Mouse (Mus musculus) Patski (cell line): ENCODE measurements around the gene Ptprg. TPM values are rescaled to one million over a fixed set of nuclear protein-coding genes. Genes with fewer than 3 reads are reported as not detected.

Experiments
- ATAC-seq: fragments of 100-300 bp; one replicate; pipeline ENCODE4 v1.8.0; 2021
- CTCF ChIA-PET: fragments of 350-600 bp; sonication (Branson Sonifier 250); formaldehyde crosslinking; loops from one replicate; lab custom pipeline; 2022; ENCODE audit warnings: inconsistent platforms; lab: Charles Lee
- POLR2A ChIA-PET: fragments of 350-600 bp; sonication (Branson Sonifier 250); formaldehyde crosslinking; loops from one replicate; lab custom pipeline; 2022; ENCODE audit warnings: antibody characterized with exemption, inconsistent platforms; lab: Charles Lee
- DNase-seq: peaks from one replicate; pipeline ENCODE4 v3.0.0-alpha.2; 2011; ENCODE audit warnings: low read depth, low spot score
- H3K27me3 ChIP-seq: fragments of 371-371 bp; one replicate; pipeline ENCODE4 v1.5.1; 2021
- CTCF ChIP-seq: fragments of 100-300 bp; IDR thresholded peaks from one replicate; pipeline ENCODE4 v1.5.1; 2021
- in situ Hi-C: fragments of 300-500 bp; cut with MboI; formaldehyde crosslinking; loops from 3 replicates; pipeline ENCODE4 v1.11.1; 2018; ENCODE audit warnings: low pct_unique_long_range_greater_than_20kb, mixed read lengths
- polyA plus RNA-seq: library from polyadenylated mRNA; unstranded; gene quantifications from one replicate; pipeline ENCODE4 v1.2.3, GENCODE M21; 2021

The Ptprg gene
- polyA plus RNA-seq, 1 experiment from 2014 or later, result 40.1 TPM

DNA sequence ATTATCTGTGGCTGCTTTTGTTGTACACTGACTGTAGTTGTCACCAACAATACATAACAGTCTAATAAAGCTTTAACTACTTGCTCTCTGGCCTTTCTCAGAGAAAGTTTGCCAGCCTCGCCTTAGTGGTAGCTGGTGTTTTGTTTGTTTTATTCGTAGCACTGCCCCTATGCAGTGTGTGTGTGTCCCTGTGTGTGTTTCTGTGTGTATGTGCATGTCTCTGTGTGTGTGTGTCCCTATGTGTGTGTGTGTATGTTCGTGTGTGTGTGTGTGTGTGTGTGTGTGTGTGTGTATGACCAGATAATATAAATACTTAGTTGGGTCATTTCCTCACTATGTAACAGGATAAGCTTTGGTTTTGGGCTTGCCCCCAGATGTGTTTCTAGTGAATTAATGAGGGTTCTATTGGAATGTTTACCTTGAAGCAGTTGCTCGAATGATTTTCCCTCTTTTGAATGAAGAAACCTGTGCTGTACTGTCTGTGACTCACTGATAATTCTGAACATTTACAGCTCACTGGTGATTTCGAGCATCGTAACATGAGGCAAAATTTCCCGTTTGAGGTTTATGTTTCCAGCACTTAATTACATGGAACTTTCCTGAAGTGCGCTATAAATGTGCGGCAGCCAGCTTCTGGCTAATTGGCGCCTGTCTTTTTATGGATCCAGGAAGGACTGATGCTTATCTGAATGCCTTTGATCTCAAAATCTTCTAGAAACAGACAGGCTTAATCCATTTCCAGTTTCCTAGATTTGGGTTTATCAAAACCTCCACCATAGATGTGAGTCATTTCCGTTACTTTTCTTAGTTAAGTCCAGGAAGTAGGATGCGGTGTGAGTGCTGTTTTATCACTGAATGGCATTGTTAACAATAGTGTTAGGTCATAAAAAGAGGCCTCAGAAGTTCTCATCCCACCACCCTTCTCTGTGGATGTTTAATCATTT lies 546.3 kb downstream of the Ptprg start:
- ATAC-seq (no peak), DNase-seq (no peak)
- in situ Hi-C loops, result no loop called here
- CTCF ChIA-PET, result interaction anchor here (1.3 kb wide), 1 partner anchor 12 kb away, joined by 3 read pairs; no protein-coding TSS in a partner anchor
- TF ChIP-seq CTCF, result no peak
- POLR2A ChIA-PET, result no interaction called here
- H3K27me3 ChIP-seq, result no peaks in the 10 kb centered on the region

DNA sequence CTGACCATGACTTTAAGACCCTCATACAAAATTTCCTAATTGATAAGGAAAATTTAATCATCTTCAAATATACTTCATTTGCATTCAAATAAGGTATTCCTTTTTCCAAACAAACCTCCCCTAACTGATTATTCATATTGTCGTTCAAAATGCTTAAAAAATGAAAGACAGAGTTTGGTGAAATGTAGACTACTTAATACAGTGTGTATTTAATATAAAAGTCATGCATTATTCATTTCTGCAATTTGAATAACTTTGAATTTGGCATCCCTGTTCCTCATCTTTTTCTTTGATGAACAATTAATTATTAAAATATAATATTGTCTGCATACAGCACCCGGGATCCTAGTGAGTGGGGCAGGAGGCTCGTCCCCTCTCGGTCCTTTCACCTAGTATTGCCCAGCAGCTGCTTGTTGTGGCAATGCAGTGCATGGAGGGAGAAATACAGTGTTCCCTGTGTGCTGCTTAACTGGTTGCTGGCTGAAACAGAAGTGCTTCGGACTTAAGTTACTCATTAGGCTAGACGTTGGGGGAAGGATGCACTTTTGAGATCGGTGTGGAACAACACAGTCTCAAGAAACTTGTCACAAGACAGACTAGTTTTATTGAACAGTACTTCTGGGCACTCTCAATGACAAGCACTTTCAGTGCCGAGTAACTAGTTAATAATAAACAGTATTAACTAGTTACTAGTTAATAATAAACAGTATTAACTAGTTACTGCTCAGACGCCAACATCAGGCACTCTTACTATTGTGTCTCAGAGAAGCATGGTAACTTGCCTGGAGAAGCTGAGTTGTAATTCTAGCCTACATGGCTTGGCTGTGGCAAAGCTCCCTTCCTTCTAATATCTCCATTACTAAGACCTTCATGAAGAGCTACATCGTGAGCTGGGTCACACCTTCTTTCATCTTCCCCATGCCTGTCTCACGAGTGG lies 549.3 kb downstream of the Ptprg start:
- ATAC-seq, result no peak
- no peak for DNase-seq
- in situ Hi-C loops, result no loop called here
- ChIA-PET POLR2A (interaction anchor here (1.5 kb wide), 1 partner anchor 10 kb away, joined by 3 read pairs; no protein-coding TSS in a partner anchor), CTCF (no interaction called here)
- H3K27me3 ChIP-seq, result no peaks in the 10 kb centered on the region
- no peak for TF ChIP-seq CTCF

- no peaks in the 10 kb centered on the region for H3K27me3 ChIP-seq
- ChIA-PET CTCF (interaction anchor here (0.8 to 1.5 kb wide), 2 partner anchors 10 to 12 kb away, joined by 3 to 4 read pairs; no protein-coding TSS in a partner anchor), POLR2A (no interaction called here)
- DNase-seq (no peak), ATAC-seq (no peak)
- no peak for TF ChIP-seq CTCF
- in situ Hi-C loops, result no loop called here
Measured at GRCm38 (mm10) chr14:12104297-12105155, 551.2 kb downstream of the Ptprg start.

DNA sequence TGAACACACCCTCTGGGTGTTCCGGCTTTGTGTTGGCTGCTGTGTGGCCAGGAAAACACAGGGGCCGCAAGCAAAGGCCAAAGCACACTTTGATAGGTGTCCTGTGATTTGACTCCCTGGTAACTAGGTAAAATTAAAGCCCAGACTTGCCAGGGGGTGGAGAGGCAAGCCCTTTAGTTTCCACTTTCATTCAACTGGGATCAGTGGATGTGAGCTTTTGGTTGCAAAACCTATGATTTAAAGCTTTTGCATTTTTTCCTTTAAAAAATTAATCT lies 551.8 kb downstream of the Ptprg start:
- in situ Hi-C loops, result no loop called here
- no peak for ATAC-seq
- POLR2A ChIA-PET, result no interaction called here
- DNase-seq, result no peak
- no peak for TF ChIP-seq CTCF
- CTCF ChIA-PET, result interaction anchor here (1.5 kb wide), 1 partner anchor 9 kb away, joined by 4 read pairs; no protein-coding TSS in a partner anchor
- no peaks in the 10 kb centered on the region for H3K27me3 ChIP-seq

- ChIA-PET POLR2A (no interaction called here), CTCF (no interaction called here)
- TF ChIP-seq CTCF, result no peak
- no peak for DNase-seq
- no peak for ATAC-seq
- in situ Hi-C loops, result no loop called here
- H3K27me3 ChIP-seq, result no peaks in the 10 kb centered on the region
Measured at GRCm38 (mm10) chr14:12105593-12105992, 552.3 kb downstream of the Ptprg start.

GRCm38 (mm10) chr14:12107459-12107858 lies 554.1 kb downstream of the Ptprg start:
- ChIA-PET CTCF (interaction anchor here (1.3 kb wide), 1 partner anchor 25 kb away, joined by 3 read pairs; no protein-coding TSS in a partner anchor), POLR2A (no interaction called here)
- in situ Hi-C loops, result no loop called here
- no peaks in the 10 kb centered on the region for H3K27me3 ChIP-seq
- no peak for ATAC-seq
- no peak for TF ChIP-seq CTCF
- no peak for DNase-seq

DNA sequence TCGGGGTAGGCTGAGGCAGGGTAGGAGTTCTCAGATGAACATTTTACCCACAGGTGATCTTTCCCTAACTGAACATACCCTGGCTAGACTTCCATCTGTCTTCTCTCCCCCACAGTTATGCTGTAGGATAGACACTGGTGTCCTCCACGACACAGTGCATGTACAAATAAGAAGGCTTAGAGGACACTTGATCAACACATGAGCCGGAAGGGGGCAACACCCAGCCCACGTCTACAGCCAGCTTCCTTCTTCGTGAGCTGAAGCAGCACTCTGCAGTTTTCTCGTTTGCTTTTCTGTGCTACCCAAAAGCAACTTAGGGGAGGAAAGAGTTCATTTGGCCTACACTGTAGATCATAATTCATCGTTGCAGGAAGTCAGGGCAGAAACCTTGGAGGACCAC lies 554.7 kb downstream of the Ptprg start:
- DNase-seq (no peak), ATAC-seq (no peak)
- TF ChIP-seq CTCF, result no peak
- no peaks in the 10 kb centered on the region for H3K27me3 ChIP-seq
- CTCF ChIA-PET, result no interaction called here
- POLR2A ChIA-PET, result no interaction called here
- in situ Hi-C loops, result no loop called here

DNA sequence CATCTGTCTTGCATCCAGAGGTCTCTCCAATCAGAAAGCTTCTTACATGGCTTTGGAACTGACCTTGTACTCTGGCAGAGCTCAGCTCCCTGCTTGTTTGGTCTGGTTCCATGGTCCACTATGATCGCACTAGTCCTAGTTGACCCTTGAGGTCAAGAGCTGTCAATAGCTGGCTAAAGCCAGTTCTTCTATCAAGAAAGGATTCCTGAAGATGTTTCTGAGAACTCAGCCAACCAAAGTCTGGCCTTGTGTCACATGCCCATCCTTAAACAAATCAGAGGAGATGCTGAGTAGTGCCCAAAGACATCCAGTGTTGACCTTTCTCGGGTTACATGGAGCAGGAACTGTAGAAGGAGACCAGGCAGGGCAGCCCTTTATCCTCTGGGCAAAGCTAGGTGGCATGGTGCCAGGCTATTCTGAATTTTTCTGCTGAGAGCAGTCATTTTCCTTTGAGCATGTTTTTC lies 559.2 kb downstream of the Ptprg start:
- peak; percentile 10 for DNase-seq
- in situ Hi-C loops, result no loop called here
- H3K27me3 ChIP-seq, result no peaks in the 10 kb centered on the region
- ATAC-seq, result no peak
- no peak for TF ChIP-seq CTCF
- CTCF ChIA-PET, result interaction anchor here (0.9 to 1.5 kb wide), 2 partner anchors 13 to 24 kb away, joined by 3 read pairs; no protein-coding TSS in a partner anchor
- POLR2A ChIA-PET, result interaction anchor here (0.6 kb wide), 1 partner anchor 460 kb away, joined by 3 read pairs; no protein-coding TSS in a partner anchor

DNA sequence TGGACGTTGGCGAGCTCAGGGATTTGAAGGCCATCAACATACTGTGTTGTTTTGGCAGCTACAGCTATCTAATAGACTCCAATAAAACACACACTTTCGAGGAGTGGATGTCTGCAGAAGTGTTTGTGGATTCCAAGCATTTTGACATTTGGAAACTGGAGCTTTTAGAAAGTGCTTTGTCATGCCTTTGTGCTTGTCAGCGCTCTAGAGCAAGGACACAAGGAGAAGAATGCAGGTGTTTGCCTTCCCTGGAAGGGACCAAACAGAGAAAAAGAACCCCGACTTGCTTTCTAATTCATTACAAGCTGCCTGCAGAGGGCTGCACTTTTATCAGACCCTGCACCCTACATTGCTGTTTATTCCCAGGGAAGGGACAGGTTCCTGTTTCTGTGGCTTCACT lies 560.0 kb downstream of the Ptprg start:
- CTCF ChIA-PET, result interaction anchor here (1.6 kb wide), 1 partner anchor 9 kb away, joined by 4 read pairs; no protein-coding TSS in a partner anchor
- ATAC-seq (no peak), DNase-seq (no peak)
- POLR2A ChIA-PET, result no interaction called here
- TF ChIP-seq CTCF, result no peak
- in situ Hi-C loops, result no loop called here
- no peaks in the 10 kb centered on the region for H3K27me3 ChIP-seq

DNA sequence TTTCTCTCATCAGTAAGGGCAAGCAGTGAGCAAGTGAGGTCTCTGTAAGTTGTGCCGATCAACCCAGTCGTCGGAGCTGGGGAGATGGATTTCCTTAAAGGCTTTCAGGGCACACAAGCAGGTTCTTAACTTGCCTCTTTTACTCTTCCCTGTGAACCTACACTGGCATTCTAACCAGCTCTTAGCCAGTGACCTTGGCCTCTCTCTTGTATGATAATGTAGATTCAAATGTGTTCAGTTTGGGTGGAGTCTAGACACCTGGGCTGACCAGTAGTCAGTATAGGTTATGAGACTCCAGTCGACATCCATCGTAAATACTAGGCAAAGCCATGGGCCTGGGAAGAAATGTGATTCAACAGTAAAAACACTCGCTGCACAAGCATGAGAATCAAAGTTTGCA lies 560.7 kb downstream of the Ptprg start:
- no peak for TF ChIP-seq CTCF
- in situ Hi-C loops, result no loop called here
- no peak for DNase-seq
- POLR2A ChIA-PET, result no interaction called here
- H3K27me3 ChIP-seq, result no peaks in the 10 kb centered on the region
- CTCF ChIA-PET, result interaction anchor here (1.6 kb wide), 1 partner anchor 10 kb away, joined by 4 read pairs; no protein-coding TSS in a partner anchor
- no peak for ATAC-seq
